Mouse (Mus musculus) heart, postnatal 0 days (tissue): ENCODE measurements around the gene Hmx3. TPM values are rescaled to one million over a fixed set of nuclear protein-coding genes. Genes with fewer than 3 reads are reported as not detected.

Experiments
- ATAC-seq: fragments of 200-750 bp; cut with Nextera tagmentation; 2 replicates; pipeline ENCODE4 v1.8.0; 2017; ENCODE audit warnings: low read depth, moderate number of reproducible peaks, moderate library complexity; ENCODE audit not compliant: insufficient read depth
- DNase-seq: peaks from one replicate; pipeline ENCODE4 v3.0.0-alpha.2; 2016; ENCODE audit warnings: low spot score
- H3K27ac ChIP-seq: fragments of 300-500 bp; sonication (generic); 2 replicates; pipeline ENCODE4 v1.5.1; 2014; ENCODE audit warnings: low read depth, mild to moderate bottlenecking
- H3K27me3 ChIP-seq: fragments of 300-500 bp; sonication (generic); 2 replicates; pipeline ENCODE4 v1.6.1; 2014; ENCODE audit warnings: low read length, mixed read lengths; ENCODE audit not compliant: control insufficient read depth, insufficient read depth
- H3K36me3 ChIP-seq: fragments of 300-500 bp; sonication (generic); replicated peaks from 2 replicates; pipeline ENCODE4 v1.6.1; 2014; ENCODE audit warnings: low read length, mixed read lengths; ENCODE audit not compliant: control insufficient read depth, insufficient read depth
- H3K4me1 ChIP-seq: fragments of 300-500 bp; sonication (generic); 2 replicates; pipeline ENCODE4 v1.6.1; 2014; ENCODE audit warnings: antibody characterized with exemption; ENCODE audit not compliant: control insufficient read depth, insufficient read depth
- H3K4me2 ChIP-seq: fragments of 300-500 bp; sonication (generic); 2 replicates; pipeline ENCODE4 v1.6.1; 2014; ENCODE audit warnings: low read depth, mild to moderate bottlenecking, low read length, moderate library complexity
- H3K4me3 ChIP-seq: fragments of 300-500 bp; sonication (generic); 2 replicates; pipeline ENCODE4 v1.5.1; 2014; ENCODE audit warnings: low read depth, low read length
- H3K9ac ChIP-seq: fragments of 300-500 bp; sonication (generic); replicated peaks from 2 replicates; pipeline ENCODE4 v1.6.1; 2014; ENCODE audit warnings: low read depth, low read length, mixed read lengths
- H3K9me3 ChIP-seq: fragments of 300-500 bp; sonication (generic); replicated peaks from 2 replicates; pipeline ENCODE4 v1.6.1; 2016; ENCODE audit warnings: low read length; ENCODE audit not compliant: control insufficient read depth
- CTCF ChIP-seq: IDR thresholded peaks from 2 replicates; pipeline ENCODE4 v1.5.1; 2016; ENCODE audit warnings: antibody characterized with exemption, control low read depth, low read depth
- EP300 ChIP-seq: IDR thresholded peaks from 2 replicates; pipeline ENCODE4 v1.6.1; 2016; ENCODE audit warnings: antibody characterized with exemption, low read depth
- WGBS: fragments of 180-500 bp; shearing (Covaris S2); extraction: QIAGEN DNeasy Blood & Tissue Kit; methylation state at CpG from one replicate; pipeline ENCODE4 v1.1.7; 2014; 5-methylcytosine and 5-hydroxymethylcytosine counted together
- polyA plus RNA-seq: library from polyadenylated mRNA; unstranded; fragments of >200 nt; fragmentation: Nextera tagmentation; extraction: Ambion mirVana; gene quantifications from 2 replicates; pipeline ENCODE4 v1.2.1, GENCODE M21; 2015
- total RNA-seq: library from RNA; depleted of rRNA; stranded (reverse); fragments of >200 nt; gene quantifications from 2 replicates; pipeline ENCODE4 v1.2.3, GENCODE M21; 2014; ENCODE audit warnings: low replicate concordance

Hmx3 gene
- total and polyA plus RNA-seq, 2 experiments from 2014 or later = not detected

DNA sequence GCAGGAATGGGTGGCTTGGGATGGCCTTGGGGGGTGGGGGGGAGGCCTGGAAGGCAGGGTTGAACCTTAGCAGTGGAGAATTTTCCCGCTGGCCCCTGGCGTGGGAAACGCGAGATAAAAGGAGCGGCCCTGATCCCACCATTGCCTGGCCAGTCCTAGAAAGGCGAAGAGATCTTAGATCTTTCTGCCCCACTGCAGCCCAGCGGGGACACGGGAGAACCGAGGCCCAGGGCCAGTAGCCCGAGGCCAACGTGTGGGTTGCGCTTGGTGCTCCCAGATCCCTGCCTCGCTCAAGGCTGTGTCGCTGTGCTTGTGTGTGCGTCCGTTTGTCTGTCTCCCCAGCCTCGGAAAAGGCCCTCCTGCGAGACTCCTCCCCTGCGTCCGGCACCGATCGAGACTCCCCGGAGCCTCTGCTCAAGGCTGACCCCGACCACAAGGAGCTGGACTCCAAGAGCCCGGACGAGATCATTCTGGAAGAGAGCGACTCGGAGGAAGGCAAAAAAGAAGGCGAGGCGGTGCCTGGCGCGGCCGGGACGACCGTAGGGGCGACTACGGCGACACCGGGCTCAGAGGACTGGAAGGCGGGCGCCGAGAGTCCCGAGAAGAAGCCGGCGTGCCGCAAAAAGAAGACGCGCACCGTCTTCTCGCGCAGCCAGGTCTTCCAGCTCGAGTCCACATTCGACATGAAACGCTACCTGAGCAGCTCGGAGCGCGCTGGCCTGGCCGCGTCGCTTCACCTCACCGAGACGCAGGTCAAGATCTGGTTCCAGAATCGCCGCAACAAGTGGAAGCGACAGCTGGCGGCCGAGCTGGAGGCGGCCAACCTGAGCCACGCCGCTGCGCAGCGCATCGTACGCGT lies 1.2 kb downstream of the Hmx3 start:
- Histone ChIP-seq H3K27me3 (peaks cover 99% of the 10 kb centered on the region), H3K9me3 (no peaks in the 10 kb centered on the region), H3K9ac (no peak overlapping the region), H3K4me2 (peak overlapping the region; percentile 67), H3K27ac (no peak overlapping the region), H3K4me1 (peaks cover 23% of the 10 kb centered on the region), H3K4me3 (peak overlapping the region; percentile 45), H3K36me3 (no peaks in the 10 kb centered on the region)
- WGBS = under 1% methylated on average over 74 of the region's 75 CpGs
- TF ChIP-seq EP300 (no peak), CTCF (no peak)
- DNase-seq (no peak), ATAC-seq (no peak)

DNA sequence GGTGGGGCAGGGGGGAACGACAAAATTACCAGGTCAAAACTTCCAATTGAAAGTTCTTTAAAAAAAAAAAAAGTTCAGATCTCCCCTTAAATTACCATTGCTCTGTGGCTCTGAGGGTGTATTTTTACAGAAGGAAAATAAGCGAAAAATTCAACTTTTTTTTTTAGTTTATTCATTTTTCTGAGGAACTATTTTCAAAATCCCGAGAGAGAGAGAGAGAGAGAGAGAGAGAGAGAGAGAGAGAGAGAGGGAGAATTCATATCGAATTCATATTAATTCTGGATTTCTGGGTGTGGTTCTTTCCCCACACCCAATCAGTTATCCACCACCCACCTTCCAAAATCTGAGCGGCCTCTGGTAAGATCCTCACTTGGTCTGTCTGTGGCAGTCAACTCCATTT lies 2.2 kb downstream of the Hmx3 start:
- no peaks in the 10 kb centered on the region for H3K9me3 ChIP-seq
- H3K4me1 ChIP-seq = peaks cover 23% of the 10 kb centered on the region
- DNase-seq (no peak), ATAC-seq (no peak)
- no peak overlapping the region for H3K27ac ChIP-seq
- TF ChIP-seq CTCF (no peak), EP300 (no peak)
- H3K9ac ChIP-seq = no peak overlapping the region
- 3% methylated on average over 5 of the region's 5 CpGs for WGBS
- peaks cover 98% of the 10 kb centered on the region for H3K27me3 ChIP-seq
- H3K36me3 ChIP-seq = no peaks in the 10 kb centered on the region
- no peak overlapping the region for H3K4me2 ChIP-seq
- H3K4me3 ChIP-seq = no peak overlapping the region

DNA sequence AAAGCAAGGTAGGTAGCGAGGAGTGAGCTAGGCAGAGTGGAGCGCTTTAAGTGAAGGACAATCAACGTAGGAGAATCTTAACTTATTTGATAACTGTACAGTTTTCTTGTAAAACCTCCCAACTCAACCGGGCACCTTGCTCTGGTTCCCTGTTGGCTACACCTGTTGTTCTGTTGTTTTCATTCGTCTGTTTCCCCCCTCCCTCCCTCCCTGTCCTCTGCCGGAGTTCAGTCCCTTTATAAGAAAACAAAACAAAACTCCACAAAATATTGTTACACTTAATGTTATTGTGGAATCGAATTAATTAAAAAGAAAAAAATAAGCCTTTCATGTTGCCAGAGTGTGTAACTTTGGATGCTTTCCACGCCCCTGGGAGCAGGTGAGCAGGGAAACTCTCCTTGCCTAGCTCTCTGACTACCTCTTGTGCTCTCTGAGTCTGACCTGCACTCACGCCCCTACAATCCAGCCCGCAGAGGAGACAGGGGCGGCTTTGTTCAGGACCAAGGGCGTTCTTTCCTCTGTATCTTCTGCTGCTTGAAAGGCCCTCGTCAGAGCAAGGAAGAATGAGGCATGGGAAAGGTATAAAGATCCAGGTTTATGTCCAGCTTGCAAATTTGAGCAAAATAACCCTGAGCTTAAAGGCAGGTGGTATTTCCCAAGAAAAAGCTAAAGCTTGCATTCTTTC lies 3.2 kb downstream of the Hmx3 start:
- no peak for ATAC-seq
- H3K4me2 ChIP-seq = no peak overlapping the region
- no peak for DNase-seq

GRCm38 (mm10) chr7:131546423-131546822 lies 3.8 kb downstream of the Hmx3 start:
- no peak overlapping the region for H3K4me2 ChIP-seq
- no peak overlapping the region for H3K27ac ChIP-seq
- WGBS = 5% methylated on average over 2 of the region's 2 CpGs
- H3K9ac ChIP-seq = no peak overlapping the region
- DNase-seq (no peak), ATAC-seq (no peak)
- H3K36me3 ChIP-seq = no peaks in the 10 kb centered on the region
- H3K4me3 ChIP-seq = no peak overlapping the region
- no peaks in the 10 kb centered on the region for H3K9me3 ChIP-seq
- peaks cover 23% of the 10 kb centered on the region for H3K4me1 ChIP-seq
- TF ChIP-seq EP300 (no peak), CTCF (no peak)
- H3K27me3 ChIP-seq = peaks cover 98% of the 10 kb centered on the region

More for the DNA sequence above, 3.2 kb downstream of the Hmx3 start:
- no peaks in the 10 kb centered on the region for H3K9me3 ChIP-seq
- H3K9ac ChIP-seq = no peak overlapping the region
- no peak overlapping the region for H3K4me3 ChIP-seq
- no peaks in the 10 kb centered on the region for H3K36me3 ChIP-seq
- WGBS = 4% methylated on average over 13 of the region's 13 CpGs
- H3K27me3 ChIP-seq = peaks cover 98% of the 10 kb centered on the region
- TF ChIP-seq CTCF = no peak
- no peak for TF ChIP-seq EP300
- peaks cover 23% of the 10 kb centered on the region for H3K4me1 ChIP-seq
- no peak overlapping the region for H3K27ac ChIP-seq

GRCm38 (mm10) chr7:131547481-131547880 lies 4.8 kb downstream of the Hmx3 start:
- Histone ChIP-seq H3K4me1 (peaks cover 16% of the 10 kb centered on the region; the same call in 1 of the 2 replicates), H3K27ac (no peak overlapping the region), H3K27me3 (peaks cover 98% of the 10 kb centered on the region), H3K4me3 (no peak overlapping the region), H3K4me2 (no peak overlapping the region), H3K9me3 (no peaks in the 10 kb centered on the region), H3K9ac (no peak overlapping the region), H3K36me3 (no peaks in the 10 kb centered on the region)
- DNase-seq (no peak), ATAC-seq (no peak)
- WGBS = 8% methylated on average over 5 of the region's 5 CpGs
- TF ChIP-seq CTCF (no peak), EP300 (no peak)
